In the genomic region with DNA sequence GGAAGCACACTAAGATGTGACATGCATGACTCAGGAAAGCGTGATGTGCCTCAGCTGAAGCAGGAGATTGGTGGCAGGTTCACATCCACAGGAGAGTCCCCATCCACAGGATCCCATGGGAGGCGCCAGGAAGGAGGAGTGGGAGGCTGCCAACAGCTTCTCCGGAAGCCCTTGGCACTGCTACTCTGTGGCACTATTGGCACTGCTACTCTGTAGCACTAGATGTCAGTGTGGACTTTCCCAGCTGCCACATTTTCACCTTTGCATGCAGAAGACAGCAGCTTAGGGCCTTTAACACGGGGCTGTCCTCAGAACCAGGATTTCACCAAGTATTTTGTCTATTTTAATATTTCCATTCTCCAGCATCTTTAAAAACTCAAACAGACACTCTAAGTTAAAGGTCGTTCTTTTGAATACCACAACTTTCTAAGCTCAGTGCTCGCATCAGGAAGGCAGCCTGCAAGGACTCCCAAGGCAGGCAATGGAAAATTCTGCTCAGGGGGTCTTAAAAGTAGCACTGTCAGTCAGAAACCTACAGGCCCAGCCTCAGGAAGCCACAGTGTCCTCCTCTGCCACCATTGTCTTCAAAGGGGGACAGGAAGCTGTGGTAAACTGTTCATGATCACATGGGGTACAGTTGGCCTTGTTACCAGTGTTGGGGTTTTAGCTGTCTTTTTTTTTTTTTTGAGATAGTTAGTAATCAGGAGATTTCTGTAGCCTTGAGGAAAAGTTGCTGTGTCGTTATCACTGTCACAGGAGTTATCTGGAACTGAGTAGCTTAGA, we compare ENCODE assay signal across 8 mouse cellular contexts. TPM values are rescaled to one million over a fixed set of nuclear protein-coding genes. Genes with fewer than 3 reads are reported as not detected.
DNase-seq lines count a peak whose midpoint lies in the region; ATAC-seq and TF ChIP-seq lines count a peak whose summit lies in the region.

No protein-coding gene starts in this region.

- WGBS in kidney, embryonic 15.5 days = 64% methylated on average over 7 of the region's 7 CpGs

- H3K4me1 ChIP-seq in kidney, embryonic 15.5 days = peaks cover 14% of the 10 kb centered on the region; the same call in 1 of the 2 replicates
- H3K4me1 ChIP-seq in G1E (ENCODE audit: insufficient read depth, low read depth, low read length) = peaks cover 3% of the 10 kb centered on the region

- no peak overlapping the region for H3K9ac ChIP-seq in kidney, embryonic 15.5 days

- no peak overlapping the region for H3K4me3 ChIP-seq in kidney, embryonic 15.5 days (replicated peaks)
- H3K4me3 ChIP-seq in G1E (ENCODE audit: low read depth, low read length) = no peak overlapping the region

- intact Hi-C loops in left cerebral cortex, postnatal 4 days (cut with DNase I) = loop anchor here (10.0 kb wide), 1 partner anchor 185 kb away; a partner anchor contains a TSS

- H3K36me3 ChIP-seq in kidney, embryonic 15.5 days = no peaks in the 10 kb centered on the region
- no peaks in the 10 kb centered on the region for H3K36me3 ChIP-seq in G1E (replicated peaks)

- ATAC-seq in kidney, embryonic 15.5 days (replicated peaks; ENCODE audit: low FRiP score) = no peak
- peak; percentile 58 for ATAC-seq in G1E (ENCODE audit: extremely low read depth, insufficient number of reproducible peaks, low FRiP score, poor library complexity, severe bottlenecking)
- peak; percentile 39 to 40; a peak in 3 of 4 replicates for ATAC-seq in hematopoietic stem cell, adult 5-6 weeks (replicated peaks in 1 of 2; ENCODE audit: insufficient read depth in 1 of 2, low FRiP score in 2 of 2, low TSS enrichment in 1 of 2, low read depth in 1 of 2, poor library complexity in 2 of 2, severe bottlenecking in 2 of 2)

- no peak for TF ChIP-seq CTCF in G1E (IDR thresholded peaks at IDR 0.05; ENCODE audit: low read depth, low read length)

- no peak overlapping the region for H3K4me2 ChIP-seq in kidney, embryonic 15.5 days

- DNase-seq in kidney, adult 18-20 months = peak; percentile 56
- no peak for DNase-seq in G1E (ENCODE audit: low spot score)
- peak; percentile 72 for DNase-seq in cerebellum, adult 11-12 months
- peak; percentile 84 for DNase-seq in left cerebral cortex, postnatal 4 days
- DNase-seq in retina, postnatal 7 days (ENCODE audit: low read depth, low spot score) = peak; percentile 20
- no peak for DNase-seq in urinary bladder, postnatal 14 days (ENCODE audit: low spot score)

- H3K27me3 ChIP-seq in kidney, embryonic 15.5 days = no peaks in the 10 kb centered on the region
- peaks cover 9% of the 10 kb centered on the region for H3K27me3 ChIP-seq in G1E (ENCODE audit: insufficient read depth, low read length)

- no peak overlapping the region for H3K27ac ChIP-seq in kidney, embryonic 15.5 days

- H3K9me3 ChIP-seq in kidney, embryonic 15.5 days (replicated peaks) = no peaks in the 10 kb centered on the region
- H3K9me3 ChIP-seq in G1E (replicated peaks) = no peaks in the 10 kb centered on the region

RNA-seq across cellular contexts. Expression of a gene that starts 7.0 kb away (rescaled TPM):
- 4.1 and 4.3 TPM in 2 replicates for polyA plus RNA-seq in kidney, embryonic 15.5 days (2015; fragmentation: Nextera tagmentation; extraction: Ambion mirVana)
- total RNA-seq in G1E (2014; fragmentation: Nextera tagmentation) (39.5 and 41.1 TPM in 2 replicates), G1E (2017) (45.2 and 49.4 TPM in 2 replicates)
- polyA plus RNA-seq in G1E (2012) = 20.3 and 36.6 TPM in 2 replicates
- 54.6 and 55.4 TPM in 2 replicates for total RNA-seq in hematopoietic stem cell, adult 5-6 weeks (2017)
- 10 to 100 TPM; 62.1 to 65.2 TPM for total RNA-seq in left cerebral cortex, postnatal 4 days (2021)

Comparison
In these comparisons a context has a peak if more than half of its experiments do, and no peak if none do; other contexts are left out.
1. DNase-seq: peak in kidney, adult 18-20 months (single experiment), cerebellum, adult 11-12 months (single experiment), left cerebral cortex, postnatal 4 days (single experiment) and retina, postnatal 7 days (single experiment); none in G1E (single experiment) and urinary bladder, postnatal 14 days (single experiment).